Mouse (Mus musculus): ENCODE measurements around the gene Nhlrc4.
A peak's percentile ranks its signal among the peaks of the same experiment; 100 is the strongest.

Gene Nhlrc4

GRCm38 (mm10) chr17:25944366-25945163 lies at the start of gene Nhlrc4, which contains the start of gene Pigq:
Gene Nhlrc4 (minus strand): TSS chr17:25944961.
Gene Pigq (minus strand): TSS chr17:25944936.
- DNase-seq (ENCODE audit: extremely low read depth, low read depth): no peak

- no peak for DNase-seq (ENCODE audit: extremely low read depth, low read depth)
Measured at GRCm38 (mm10) chr17:25993489-25993888, 48.7 kb upstream of the Nhlrc4 start.

GRCm38 (mm10) chr17:25992274-25992673 lies 47.5 kb upstream of the Nhlrc4 start:
- no peak for DNase-seq (ENCODE audit: extremely low read depth, low read depth)

- peak; percentile 65 for DNase-seq (ENCODE audit: extremely low read depth, low read depth)
Measured at GRCm38 (mm10) chr17:25990331-25990730, 45.6 kb upstream of the Nhlrc4 start.

GRCm38 (mm10) chr17:25985306-25986294 lies 40.8 kb upstream of the Nhlrc4 start, which contains the start of gene Capn15:
Gene Capn15 (minus strand): TSS chr17:25985796.
- peak; percentile 60 for DNase-seq (ENCODE audit: extremely low read depth, low read depth)

GRCm38 (mm10) chr17:25984556-25985305 lies 40.0 kb upstream of the Nhlrc4 start:
- DNase-seq (ENCODE audit: extremely low read depth, low read depth): peak; percentile 56

GRCm38 (mm10) chr17:25984066-25984465 lies 39.3 kb upstream of the Nhlrc4 start:
- DNase-seq (ENCODE audit: extremely low read depth, low read depth): no peak

- DNase-seq (ENCODE audit: extremely low read depth, low read depth): no peak
Measured at GRCm38 (mm10) chr17:25982913-25983312, 38.2 kb upstream of the Nhlrc4 start.

GRCm38 (mm10) chr17:25980854-25981253 lies 36.1 kb upstream of the Nhlrc4 start:
- no peak for DNase-seq (ENCODE audit: extremely low read depth, low read depth)

- no peak for DNase-seq (ENCODE audit: extremely low read depth, low read depth)
Measured at GRCm38 (mm10) chr17:25979829-25980738, 35.3 kb upstream of the Nhlrc4 start.

GRCm38 (mm10) chr17:25970954-25971707 lies 26.4 kb upstream of the Nhlrc4 start:
- no peak for DNase-seq (ENCODE audit: extremely low read depth, low read depth)

GRCm38 (mm10) chr17:25970448-25970847 lies 25.7 kb upstream of the Nhlrc4 start:
- DNase-seq (ENCODE audit: extremely low read depth, low read depth): no peak

GRCm38 (mm10) chr17:25968176-25968575 lies 23.4 kb upstream of the Nhlrc4 start:
- DNase-seq (ENCODE audit: extremely low read depth, low read depth): no peak

GRCm38 (mm10) chr17:25967652-25968051 lies 22.9 kb upstream of the Nhlrc4 start:
- no peak for DNase-seq (ENCODE audit: extremely low read depth, low read depth)

GRCm38 (mm10) chr17:25964271-25964670 lies 19.5 kb upstream of the Nhlrc4 start:
- no peak for DNase-seq (ENCODE audit: extremely low read depth, low read depth)

- DNase-seq (ENCODE audit: extremely low read depth, low read depth): no peak
Measured at GRCm38 (mm10) chr17:25962413-25962905, 17.7 kb upstream of the Nhlrc4 start.

GRCm38 (mm10) chr17:25961566-25961965 lies 16.8 kb upstream of the Nhlrc4 start:
- peak; percentile 84 for DNase-seq (ENCODE audit: extremely low read depth, low read depth)

GRCm38 (mm10) chr17:25959630-25960467 lies 15.1 kb upstream of the Nhlrc4 start:
- no peak for DNase-seq (ENCODE audit: extremely low read depth, low read depth)
